ENCODE assay signal across 24 mouse cellular contexts in the genomic region with DNA sequence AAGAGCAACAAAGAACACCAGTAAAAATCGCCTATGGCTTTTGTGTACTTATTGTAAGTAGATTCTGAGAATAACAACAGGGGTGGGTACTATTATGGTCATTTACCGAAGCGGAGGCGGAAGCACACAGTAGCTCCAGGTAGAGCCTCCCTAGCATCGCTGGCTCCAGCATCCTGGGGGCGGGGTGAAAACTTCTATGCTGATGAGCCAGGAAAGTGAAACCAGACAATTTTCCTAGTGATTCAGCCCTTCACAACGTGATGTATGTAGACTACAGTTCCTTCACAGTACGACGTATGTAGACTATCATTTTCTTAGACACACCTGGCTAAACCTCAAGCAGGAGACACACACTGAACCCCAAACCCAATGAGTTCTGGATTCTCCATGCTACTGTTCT. TPM values are rescaled to one million over a fixed set of nuclear protein-coding genes. Genes with fewer than 3 reads are reported as not detected.
DNase-seq lines count a peak whose midpoint lies in the region; ATAC-seq and TF ChIP-seq lines count a peak whose summit lies in the region.
"Had no signal": no experiment of that assay in that cellular context is flagged by ENCODE, and none has a peak within 500 bp of the region (broad histone marks: within the 10 kb centered on the region; RNA-seq: fewer than 3 reads in every experiment).

No protein-coding gene starts in this region.

- H3K36me3 ChIP-seq in intestine, embryonic 14.5 days (ENCODE audit: control insufficient read depth, insufficient read depth, low read length) = peaks cover 30% of the 10 kb centered on the region
- 0 out of 2 replicates have a peak, but pooled peaks cover 4% of the 10 kb centered on the region for H3K36me3 ChIP-seq in intestine, embryonic 16.5 days (ENCODE audit: control insufficient read depth, insufficient read depth, low read length)
- peaks cover 11% of the 10 kb centered on the region for H3K36me3 ChIP-seq in stomach, embryonic 14.5 days (ENCODE audit: control insufficient read depth, insufficient read depth, low read length)
- peaks cover 3% of the 10 kb centered on the region for H3K36me3 ChIP-seq in stomach, postnatal 0 days (ENCODE audit: control insufficient read depth, insufficient read depth, low read length)
- H3K36me3 ChIP-seq in embryonic facial prominence, embryonic 14.5 days (ENCODE audit: control insufficient read depth, insufficient read depth, low read length) = peaks cover 38% of the 10 kb centered on the region

- H3K27ac ChIP-seq in intestine, embryonic 14.5 days (ENCODE audit: low read depth) = peak overlapping the region; percentile 54; the same call in 1 of the 2 replicates
- no peak overlapping the region for H3K27ac ChIP-seq in intestine, embryonic 16.5 days (ENCODE audit: low read length)
- H3K27ac ChIP-seq in stomach, embryonic 14.5 days (ENCODE audit: low read length) = peak overlapping the region; percentile 8; the same call in 1 of the 2 replicates
- no peak overlapping the region for H3K27ac ChIP-seq in stomach, postnatal 0 days (replicated peaks)
- peak overlapping the region; percentile 2; the same call in 1 of the 2 replicates for H3K27ac ChIP-seq in embryonic facial prominence, embryonic 14.5 days (replicated peaks; ENCODE audit: low read depth, low read length)
- H3K27ac ChIP-seq: gastrocnemius, adult 2 months; hindbrain, embryonic 10.5 days; hindbrain, postnatal 0 days; limb, embryonic 13.5 days; liver, embryonic 14.5 days had no signal

- no peak for ATAC-seq in intestine, embryonic 14.5 days (replicated peaks; ENCODE audit: low FRiP score, low TSS enrichment, low read depth)
- no peak for ATAC-seq in intestine, embryonic 16.5 days
- ATAC-seq in stomach, embryonic 14.5 days (ENCODE audit: insufficient number of reproducible peaks, insufficient read depth, low FRiP score, low read depth) = no peak
- no peak for ATAC-seq in stomach, postnatal 0 days (ENCODE audit: low FRiP score, low TSS enrichment)
- no peak for ATAC-seq in embryonic facial prominence, embryonic 14.5 days (ENCODE audit: low read depth)
- ATAC-seq: forebrain, postnatal 0 days; hindbrain, postnatal 0 days; midbrain, embryonic 16.5 days had no signal

- no peak overlapping the region for H3K4me3 ChIP-seq in intestine, embryonic 14.5 days (ENCODE audit: low read depth, low read length)
- H3K4me3 ChIP-seq in intestine, embryonic 16.5 days (ENCODE audit: low read length) = no peak overlapping the region
- no peak overlapping the region for H3K4me3 ChIP-seq in stomach, embryonic 14.5 days (ENCODE audit: low read depth, low read length)
- H3K4me3 ChIP-seq in stomach, postnatal 0 days (ENCODE audit: low read depth, low read length) = no peak overlapping the region
- H3K4me3 ChIP-seq in embryonic facial prominence, embryonic 14.5 days (ENCODE audit: low read depth, low read length) = no peak overlapping the region
- H3K4me3 ChIP-seq: gastrocnemius, adult 2 months; heart, embryonic 10.5 days; hindbrain, embryonic 10.5 days; limb, embryonic 13.5 days had no signal

- no peak for DNase-seq in intestine, embryonic 14.5 days (ENCODE audit: low spot score)
- no peak for DNase-seq in stomach, postnatal 0 days (ENCODE audit: low spot score)
- DNase-seq in embryonic facial prominence, embryonic 14.5 days (ENCODE audit: low spot score) = peak; percentile 47
- DNase-seq in lung, postnatal 10 days = no peak
- DNase-seq in layer of hippocampus, postnatal 25 days (ENCODE audit: extremely low spot score in 1 of 2, low spot score in 1 of 2) = no peak
- DNase-seq: adrenal gland, postnatal 25 days; B cell, adult 2 months; cerebellum, adult 18-20 months; cerebellum, postnatal 25 days; embryo, embryonic 11 days; forebrain, postnatal 0 days; gastrocnemius, adult 2 months; kidney, adult 9 months; retina, postnatal 1 day; thymus, postnatal 4 days had no signal

- no peaks in the 10 kb centered on the region for H3K9me3 ChIP-seq in intestine, embryonic 14.5 days (ENCODE audit: control insufficient read depth, low read length)
- H3K9me3 ChIP-seq in intestine, embryonic 16.5 days (ENCODE audit: control insufficient read depth, low read length) = no peaks in the 10 kb centered on the region
- H3K9me3 ChIP-seq in stomach, embryonic 14.5 days (ENCODE audit: control insufficient read depth, low read depth, low read length) = no peaks in the 10 kb centered on the region
- H3K9me3 ChIP-seq in stomach, postnatal 0 days (ENCODE audit: control insufficient read depth, low read length) = no peaks in the 10 kb centered on the region
- H3K9me3 ChIP-seq in embryonic facial prominence, embryonic 14.5 days (ENCODE audit: control insufficient read depth, low read length) = no peaks in the 10 kb centered on the region
- H3K9me3 ChIP-seq: heart, embryonic 10.5 days; hindbrain, embryonic 10.5 days; limb, embryonic 13.5 days had no signal

- H3K4me2 ChIP-seq in intestine, embryonic 14.5 days (ENCODE audit: low read length) = no peak overlapping the region
- no peak overlapping the region for H3K4me2 ChIP-seq in intestine, embryonic 16.5 days (ENCODE audit: low read depth, low read length)
- H3K4me2 ChIP-seq in stomach, embryonic 14.5 days (replicated peaks; ENCODE audit: low read depth, low read length) = no peak overlapping the region
- H3K4me2 ChIP-seq in stomach, postnatal 0 days (replicated peaks; ENCODE audit: low read depth) = no peak overlapping the region
- no peak overlapping the region for H3K4me2 ChIP-seq in embryonic facial prominence, embryonic 14.5 days (ENCODE audit: low read depth, low read length)
- H3K4me2 ChIP-seq: limb, embryonic 13.5 days had no signal

- no peak for TF ChIP-seq EP300 in stomach, postnatal 0 days (optimal IDR thresholded peaks at IDR 0.05)

- no peak for TF ChIP-seq CTCF in stomach, postnatal 0 days (IDR thresholded peaks at IDR 0.05; ENCODE audit: low read depth)

- H3K4me1 ChIP-seq in intestine, embryonic 14.5 days (replicated peaks; ENCODE audit: control insufficient read depth, insufficient read depth, low read length) = peaks cover 27% of the 10 kb centered on the region
- H3K4me1 ChIP-seq in intestine, embryonic 16.5 days (ENCODE audit: control insufficient read depth, insufficient read depth, low read length) = peaks cover 16% of the 10 kb centered on the region; the same call in 1 of the 2 replicates
- H3K4me1 ChIP-seq in stomach, embryonic 14.5 days (ENCODE audit: control insufficient read depth, insufficient read depth, low read length) = peaks cover 19% of the 10 kb centered on the region; the same call in 1 of the 2 replicates
- H3K4me1 ChIP-seq in stomach, postnatal 0 days (replicated peaks; ENCODE audit: control insufficient read depth, insufficient read depth) = peaks cover 6% of the 10 kb centered on the region; the same call in 1 of the 2 replicates
- peaks cover 38% of the 10 kb centered on the region for H3K4me1 ChIP-seq in embryonic facial prominence, embryonic 14.5 days (ENCODE audit: control insufficient read depth, insufficient read depth, low read length)

- no peak overlapping the region for H3K9ac ChIP-seq in intestine, embryonic 14.5 days (ENCODE audit: low read length)
- H3K9ac ChIP-seq in intestine, embryonic 16.5 days (ENCODE audit: low read depth, low read length) = no peak overlapping the region
- no peak overlapping the region for H3K9ac ChIP-seq in stomach, embryonic 14.5 days (replicated peaks; ENCODE audit: low read depth, low read length)
- no peak overlapping the region for H3K9ac ChIP-seq in stomach, postnatal 0 days (ENCODE audit: low read length)
- H3K9ac ChIP-seq in embryonic facial prominence, embryonic 14.5 days (ENCODE audit: low read depth, low read length) = no peak overlapping the region
- H3K9ac ChIP-seq: forebrain, postnatal 0 days; limb, embryonic 13.5 days; liver, embryonic 14.5 days had no signal

- 72% methylated on average over 9 of the region's 9 CpGs for WGBS in intestine, embryonic 14.5 days
- 78% methylated on average over 9 of the region's 9 CpGs for WGBS in intestine, embryonic 16.5 days
- WGBS in stomach, embryonic 14.5 days = 72% methylated on average over 9 of the region's 9 CpGs
- 73% methylated on average over 9 of the region's 9 CpGs for WGBS in stomach, postnatal 0 days
- WGBS in embryonic facial prominence, embryonic 14.5 days = 59% methylated on average over 9 of the region's 9 CpGs

- no peaks in the 10 kb centered on the region for H3K27me3 ChIP-seq in intestine, embryonic 14.5 days (replicated peaks; ENCODE audit: control insufficient read depth, insufficient read depth, low read length)
- H3K27me3 ChIP-seq in intestine, embryonic 16.5 days (replicated peaks; ENCODE audit: control insufficient read depth, insufficient read depth, low read length) = no peaks in the 10 kb centered on the region
- no peaks in the 10 kb centered on the region for H3K27me3 ChIP-seq in stomach, embryonic 14.5 days (ENCODE audit: control insufficient read depth, insufficient read depth, low read length)
- H3K27me3 ChIP-seq in stomach, postnatal 0 days (ENCODE audit: control insufficient read depth, insufficient read depth, low read length) = no peaks in the 10 kb centered on the region
- H3K27me3 ChIP-seq in embryonic facial prominence, embryonic 14.5 days (replicated peaks; ENCODE audit: control insufficient read depth, insufficient read depth, low read length) = no peaks in the 10 kb centered on the region
- H3K27me3 ChIP-seq: limb, embryonic 13.5 days had no signal

RNA-seq across cellular contexts. Expression of a gene that starts 36.7 kb away (rescaled TPM):
- polyA plus RNA-seq in intestine, embryonic 14.5 days (2014; fragmentation: Nextera tagmentation; extraction: Ambion mirVana) = 8.4 and 8.8 TPM in 2 replicates
- 3.0 and 3.2 TPM in 2 replicates for polyA plus RNA-seq in intestine, embryonic 16.5 days (2015; fragmentation: Nextera tagmentation; extraction: Ambion mirVana)
- polyA plus RNA-seq in stomach, embryonic 14.5 days (2014; fragmentation: Nextera tagmentation; extraction: Ambion mirVana) = 9.1 and 10.5 TPM in 2 replicates
- polyA plus RNA-seq in stomach, postnatal 0 days (2015; fragmentation: Nextera tagmentation; extraction: Ambion mirVana) = 5.3 and 5.8 TPM in 2 replicates
- 9.7 and 10.2 TPM in 2 replicates for polyA plus RNA-seq in embryonic facial prominence, embryonic 14.5 days (2014; fragmentation: Nextera tagmentation; extraction: Ambion mirVana)
- total RNA-seq in layer of hippocampus, postnatal 25 days (2021) = 10 to 100 TPM in 1 of 2 experiments, 1 to 10 TPM in 1; 10.0 to 11.1 TPM
- total RNA-seq: megakaryocyte-erythroid progenitor cell, adult 5-6 weeks had no signal

RNA-seq across cellular contexts. Expression of a gene that starts 44.0 kb away (rescaled TPM):
- polyA plus RNA-seq in intestine, embryonic 14.5 days (2014; fragmentation: Nextera tagmentation; extraction: Ambion mirVana) = 0.11 and 0.12 TPM in 2 replicates
- 0.09 and 0.13 TPM in 2 replicates for polyA plus RNA-seq in intestine, embryonic 16.5 days (2015; fragmentation: Nextera tagmentation; extraction: Ambion mirVana)
- polyA plus RNA-seq in stomach, embryonic 14.5 days (2014; fragmentation: Nextera tagmentation; extraction: Ambion mirVana) = 0.20 TPM in 1 of 2 replicates, not detected in the other
- 0.06 and 0.11 TPM in 2 replicates for polyA plus RNA-seq in stomach, postnatal 0 days (2015; fragmentation: Nextera tagmentation; extraction: Ambion mirVana)
- 0.18 and 0.24 TPM in 2 replicates for polyA plus RNA-seq in embryonic facial prominence, embryonic 14.5 days (2014; fragmentation: Nextera tagmentation; extraction: Ambion mirVana)
- total RNA-seq in layer of hippocampus, postnatal 25 days (2021) = under 1 TPM; 0.28 to 0.37 TPM
- total RNA-seq: megakaryocyte-erythroid progenitor cell, adult 5-6 weeks had no signal
- polyA plus RNA-seq: hindbrain, embryonic 10.5 days; midbrain, embryonic 16.5 days had no signal

Comparison
In these comparisons a context has a peak if more than half of its experiments do, and no peak if none do; other contexts are left out.
1. H3K27ac ChIP-seq: peak in intestine, embryonic 14.5 days (single experiment), stomach, embryonic 14.5 days (single experiment) and embryonic facial prominence, embryonic 14.5 days (single experiment); none in intestine, embryonic 16.5 days (single experiment) and stomach, postnatal 0 days (single experiment).